Mouse (Mus musculus): Measurements from ENCODE around the gene Gk5. TPM values are rescaled to one million over a fixed set of nuclear protein-coding genes. Genes with fewer than 3 reads are reported as not detected.
A peak's percentile ranks its signal among the peaks of the same experiment; 100 is the strongest.
"Not testable (repeated sequence)": the region's sequence is repeated elsewhere in the genome, so short reads cannot be mapped to it uniquely, and the experiment has no call there.

Gk5 gene
- total RNA-seq, 2 experiments from 2014 or later, result 5.3 to 7.3 TPM

DNA sequence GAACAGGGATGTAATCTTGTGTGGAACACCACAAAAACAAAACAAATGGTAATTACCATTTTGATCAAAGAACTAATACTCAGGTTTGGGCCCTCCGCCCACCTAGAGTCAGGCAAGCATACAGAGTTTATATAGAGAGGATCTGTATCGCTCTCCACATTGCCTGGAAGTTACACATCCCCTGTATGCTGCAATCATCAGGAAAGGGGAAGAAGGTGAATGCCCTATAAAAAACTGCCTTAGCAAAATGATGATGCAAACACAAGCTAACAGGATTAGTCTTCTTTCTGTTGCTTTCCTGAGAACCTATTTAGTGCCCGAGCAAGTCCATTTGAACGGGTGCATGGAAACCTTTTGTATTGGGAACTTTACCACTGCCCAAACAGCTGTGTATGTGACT is 24.5 kb downstream of the Gk5 start:
- no peak for DNase-seq (ENCODE audit: low spot score in 2 of 2)

- DNase-seq (ENCODE audit: low spot score in 2 of 2), result no peak
These were observed 25.7 kb downstream of the Gk5 start for GRCm38 (mm10) chr9:96144883-96145282.

DNA sequence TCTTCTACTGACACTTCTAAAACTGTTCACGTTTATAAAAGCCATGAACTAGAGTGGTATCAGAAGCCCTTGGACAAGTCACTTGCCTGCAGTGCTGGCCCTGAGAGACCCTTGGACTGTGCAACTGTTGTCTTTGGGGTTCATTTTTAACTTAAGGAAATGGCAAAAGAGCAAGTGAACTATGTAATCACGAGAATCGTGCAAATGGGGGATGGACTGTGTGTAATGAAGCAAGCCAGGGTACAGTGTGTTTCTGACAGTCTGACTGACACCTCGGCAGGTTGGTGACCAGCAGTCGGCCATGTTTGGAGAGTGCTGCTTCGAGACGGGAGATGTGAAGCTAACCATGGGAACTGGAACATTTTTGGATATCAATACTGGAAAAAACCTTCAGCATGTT is 33.6 kb downstream of the Gk5 start:
- DNase-seq (ENCODE audit: low spot score in 2 of 2), result no peak

GRCm38 (mm10) chr9:96158431-96158830 is 39.3 kb downstream of the Gk5 start:
- DNase-seq (ENCODE audit: low spot score in 2 of 2), result no peak

- no peak for DNase-seq (ENCODE audit: low spot score in 2 of 2)
These were observed 39.9 kb downstream of the Gk5 start for GRCm38 (mm10) chr9:96159047-96159446.

DNA sequence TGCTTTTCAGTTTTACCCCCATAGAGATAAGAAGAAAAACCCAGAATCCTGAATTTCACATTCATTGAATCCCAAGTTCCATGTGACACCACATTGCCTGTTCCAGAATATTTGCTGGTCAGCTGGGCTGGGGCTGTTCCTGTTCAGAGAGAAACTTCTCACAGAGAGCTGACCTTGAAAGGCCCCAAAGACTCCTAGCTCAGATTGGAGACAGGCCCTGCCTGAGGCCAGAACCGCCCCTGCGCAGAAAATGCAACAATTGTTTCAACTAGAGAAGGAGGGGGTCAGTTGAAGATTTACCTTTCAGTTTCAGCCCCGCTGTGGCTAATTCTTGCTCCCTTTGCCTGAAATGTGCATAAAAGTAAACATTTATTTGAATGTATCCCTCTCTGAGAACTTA is 41.6 kb downstream of the Gk5 start:
- no peak for DNase-seq (ENCODE audit: low spot score in 2 of 2)

- DNase-seq (ENCODE audit: low spot score in 2 of 2), result no peak
These were observed 43.3 kb downstream of the Gk5 start for GRCm38 (mm10) chr9:96162421-96162820.

GRCm38 (mm10) chr9:96163443-96163842 is 44.3 kb downstream of the Gk5 start:
- DNase-seq (ENCODE audit: low spot score in 2 of 2), result no peak

GRCm38 (mm10) chr9:96163983-96164382 is 44.8 kb downstream of the Gk5 start:
- not testable (repeated sequence) for DNase-seq (ENCODE audit: low spot score in 2 of 2)

- peak; percentile 49 to 52 for DNase-seq (ENCODE audit: low spot score in 2 of 2)
These were observed 48.0 kb downstream of the Gk5 start for GRCm38 (mm10) chr9:96167168-96167585.

DNA sequence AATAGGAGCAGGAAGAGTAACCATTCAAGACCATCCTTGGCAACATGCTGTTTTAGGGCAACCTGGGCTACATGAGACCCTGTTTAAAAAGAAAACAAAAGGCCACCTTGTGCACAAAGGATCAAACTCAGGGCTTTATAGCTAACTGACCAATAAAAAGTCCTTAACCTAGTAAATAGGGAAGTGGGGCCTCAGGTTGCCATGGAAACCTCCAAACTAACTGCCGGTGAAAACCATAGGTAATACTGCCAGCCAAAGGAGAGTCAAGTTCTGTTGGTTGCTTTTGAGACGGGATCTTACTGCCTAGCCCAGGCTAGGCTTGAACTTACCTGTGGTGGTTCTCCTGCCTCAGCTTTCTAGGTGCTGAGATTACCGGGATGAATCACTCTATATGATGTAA is 51.4 kb downstream of the Gk5 start:
- DNase-seq (ENCODE audit: low spot score in 2 of 2), result no peak

DNA sequence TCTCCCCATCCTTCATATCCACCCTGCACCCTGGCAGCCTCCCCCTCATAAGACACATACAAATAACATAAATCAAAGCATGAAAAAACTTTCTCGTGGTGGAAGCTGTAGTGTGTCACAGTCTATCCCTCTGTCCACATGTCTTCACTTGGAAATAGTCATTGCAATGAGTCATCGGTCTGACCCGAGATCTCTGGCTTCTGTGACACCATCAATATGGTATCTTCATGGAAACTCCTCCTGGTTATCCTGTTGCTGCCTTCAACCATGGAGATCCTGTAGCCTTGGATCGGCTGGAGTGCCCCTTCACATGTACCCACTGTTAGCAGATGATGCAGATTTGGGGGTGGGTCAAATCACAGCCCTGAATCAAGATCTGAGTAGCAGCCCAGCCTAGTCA is 65.7 kb downstream of the Gk5 start:
- no peak for DNase-seq (ENCODE audit: low spot score in 2 of 2)

- no peak for DNase-seq (ENCODE audit: low spot score in 2 of 2)
These were observed 67.5 kb downstream of the Gk5 start for GRCm38 (mm10) chr9:96186701-96187100.

GRCm38 (mm10) chr9:96195885-96196622 is 76.9 kb downstream of the Gk5 start, which contains the start of gene Tfdp2:
Gene Tfdp2, plus strand, starts transcription at chr9:96196275.
- peak; percentile 75 to 87 for DNase-seq (ENCODE audit: low spot score in 2 of 2)

GRCm38 (mm10) chr9:96196636-96197181 is 77.5 kb downstream of the Gk5 start:
- peak; percentile 29 to 39 for DNase-seq (ENCODE audit: low spot score in 2 of 2)

DNA sequence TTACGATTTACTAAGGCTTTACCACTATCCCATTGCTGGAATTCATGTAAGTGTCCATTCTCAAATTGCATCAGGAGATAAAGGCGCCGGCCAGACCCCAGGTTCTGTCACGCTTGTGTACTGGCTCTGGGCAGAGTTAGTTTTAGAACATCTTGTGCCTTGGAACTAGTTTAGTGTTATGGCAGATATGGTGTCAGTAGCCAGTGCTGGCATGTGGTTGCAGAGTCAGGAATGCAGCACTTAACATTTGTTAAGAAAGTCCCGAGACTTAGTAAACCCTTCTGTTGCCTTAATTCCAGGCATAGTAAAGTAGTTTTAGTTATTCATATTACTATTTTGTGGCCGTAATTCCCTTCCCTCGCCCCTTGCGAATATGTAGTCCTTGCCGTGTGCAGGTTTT is 78.6 kb downstream of the Gk5 start:
- no peak for DNase-seq (ENCODE audit: low spot score in 2 of 2)

GRCm38 (mm10) chr9:96203663-96204062 is 84.5 kb downstream of the Gk5 start:
- DNase-seq (ENCODE audit: low spot score in 2 of 2), result no peak

- DNase-seq (ENCODE audit: low spot score in 2 of 2), result no peak
These were observed 88.3 kb downstream of the Gk5 start for GRCm38 (mm10) chr9:96207428-96207827.

GRCm38 (mm10) chr9:96213036-96213645 is 94.0 kb downstream of the Gk5 start:
- DNase-seq (ENCODE audit: low spot score in 2 of 2), result no peak

GRCm38 (mm10) chr9:96214171-96214570 is 95.0 kb downstream of the Gk5 start:
- no peak for DNase-seq (ENCODE audit: low spot score in 2 of 2)

- no peak for DNase-seq (ENCODE audit: low spot score in 2 of 2)
These were observed 98.1 kb downstream of the Gk5 start for GRCm38 (mm10) chr9:96217299-96217698.

DNA sequence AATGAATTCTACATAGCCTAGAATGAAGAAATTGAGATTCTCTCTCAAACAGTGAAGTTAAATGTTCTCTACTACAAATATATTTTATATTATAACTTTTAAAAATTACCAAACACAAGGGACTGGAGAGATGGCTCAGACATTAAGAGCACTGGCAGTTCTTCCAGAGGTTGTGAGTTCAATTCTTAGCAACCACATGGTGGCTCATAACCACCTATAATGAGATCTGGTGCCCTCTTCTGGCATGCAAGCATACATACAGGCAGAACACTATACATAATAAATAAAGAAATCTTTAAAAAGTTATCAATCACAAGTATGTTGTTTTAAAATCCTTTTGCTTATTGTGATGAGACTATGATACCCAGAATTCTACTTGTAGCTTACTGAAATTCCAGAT is 98.6 kb downstream of the Gk5 start:
- no peak for DNase-seq (ENCODE audit: low spot score in 2 of 2)

Measured in layer of hippocampus, postnatal 14 days (tissue).